Mouse (Mus musculus) adrenal gland, postnatal 36 days (tissue): Measurements from ENCODE around the gene Lce1j. TPM values are rescaled to one million over a fixed set of nuclear protein-coding genes. Genes with fewer than 3 reads are reported as not detected.
"Not testable (repeated sequence)": the region's sequence is repeated elsewhere in the genome, so short reads cannot be mapped to it uniquely, and the experiment has no call there.

Source experiments
- DNase-seq, 2 experiments: peaks; one replicate each; pipeline ENCODE4 v3.0.0; 2021; ENCODE audit warnings: mixed read lengths in 1 of 2
- long read RNA-seq, 2 experiments: library from polyadenylated mRNA; stranded (forward); transcript quantifications; one replicate each; pipeline ENCODE4 v2.0.0; 2021; ENCODE audit warnings: borderline sequencing depth in 2 of 2
- total RNA-seq, 2 experiments: library from RNA; stranded (reverse); gene quantifications; 2 replicates each; pipeline ENCODE4 v1.2.3; 2021

Lce1j gene
- not detected for total RNA-seq
- long read RNA-seq, experiment 1: 0 reads
- long read RNA-seq, experiment 2: 0 reads

DNA sequence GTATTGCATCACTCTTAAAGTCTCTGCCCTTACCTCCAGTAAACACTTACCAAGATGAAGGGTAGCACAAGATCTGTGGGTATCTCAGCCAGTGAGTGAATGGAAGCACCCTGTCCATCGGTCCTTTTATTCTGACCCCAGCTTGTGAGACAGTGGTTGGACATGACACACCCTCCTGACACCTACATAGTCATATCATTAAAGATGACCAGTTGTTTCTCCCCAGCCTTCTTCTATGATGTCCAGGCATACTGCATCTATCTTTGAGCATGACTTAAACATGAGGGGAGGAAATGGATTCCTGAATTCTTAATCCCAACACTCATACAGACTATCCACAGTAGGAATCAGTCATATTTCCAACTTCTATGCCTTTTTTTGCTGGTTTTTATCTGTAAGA, at the start of gene Lce1j:
Gene Lce1j (minus strand): TSS at position 101 of the 400 bp plus-strand sequence.
- DNase-seq: no peak

GRCm38 (mm10) chr3:92827108-92827507, 36.8 kb upstream of the Lce1j start, which contains the start of gene Kprp:
TSS of gene Kprp (minus strand) at chr3:92827247.
- no peak for DNase-seq

GRCm38 (mm10) chr3:92825808-92826207, 35.5 kb upstream of the Lce1j start:
- DNase-seq: no peak

DNA sequence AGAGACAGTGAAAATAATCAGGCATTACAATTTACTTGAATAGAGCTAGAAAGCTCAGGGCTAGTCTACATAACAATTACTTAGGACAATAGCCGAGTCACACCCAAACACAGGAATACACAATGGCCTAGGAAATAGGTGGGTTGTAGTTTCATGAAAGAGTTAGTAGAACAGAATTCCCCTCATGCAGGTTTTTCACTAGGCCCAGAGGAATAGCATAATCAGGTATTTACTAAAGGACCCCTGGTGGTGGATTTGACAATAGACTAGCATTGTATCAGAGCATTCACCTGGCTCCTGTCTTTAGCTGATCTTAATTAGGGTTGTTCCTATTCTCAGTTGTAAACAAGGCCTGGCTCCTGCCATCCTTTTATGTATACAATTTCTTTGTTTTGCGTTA, 25.7 kb upstream of the Lce1j start:
- not testable (repeated sequence) for DNase-seq

GRCm38 (mm10) chr3:92815581-92815980, 25.3 kb upstream of the Lce1j start:
- no peak for DNase-seq

DNA sequence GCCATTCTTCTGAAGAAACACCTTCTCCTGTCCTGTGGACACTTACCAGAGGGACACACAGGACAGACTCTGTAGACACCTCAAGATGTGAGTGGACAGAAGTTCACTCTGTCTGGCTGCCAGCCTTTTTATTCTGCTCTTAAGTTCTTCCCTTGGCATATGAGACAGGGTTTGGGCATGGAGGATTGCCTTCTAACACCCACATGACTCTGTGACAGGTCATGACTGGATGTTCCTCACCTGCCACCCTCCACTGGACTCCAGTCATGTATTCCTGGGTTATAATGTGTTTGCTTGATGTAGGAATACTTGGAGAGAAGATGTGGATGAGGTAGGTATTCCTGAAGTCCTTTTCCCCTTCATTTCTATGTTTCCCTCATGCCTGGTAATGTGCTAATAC, 17.5 kb upstream of the Lce1j start, which contains the start of gene Lce1k:
Gene Lce1k (minus strand): TSS at position 101 of the 400 bp plus-strand sequence.
- DNase-seq: no peak

DNA sequence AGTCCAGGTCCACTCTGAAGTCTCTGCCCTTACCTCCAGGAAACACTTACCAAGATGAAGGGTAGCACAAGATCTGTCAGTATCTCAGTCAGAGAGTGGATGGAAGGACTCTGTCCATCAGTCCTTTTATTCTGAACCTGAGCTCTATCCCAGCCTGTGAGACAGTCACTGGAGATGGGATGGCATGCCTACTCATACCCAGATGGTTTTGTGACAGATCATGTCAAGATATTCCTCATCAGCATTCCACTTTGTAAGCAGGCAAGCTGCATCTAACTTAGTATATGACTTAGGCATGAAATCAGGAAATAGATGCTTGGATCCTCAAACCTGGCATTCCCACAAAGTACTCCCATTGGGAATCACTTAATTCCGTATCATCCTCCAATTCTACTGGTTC, 11.5 kb downstream of the Lce1j start, which contains the start of gene Lce1i:
Gene Lce1i (minus strand): TSS at position 101 of the 400 bp plus-strand sequence.
- no peak for DNase-seq

- DNase-seq: no peak
Observed at GRCm38 (mm10) chr3:92771573-92771972, 18.7 kb downstream of the Lce1j start.

DNA sequence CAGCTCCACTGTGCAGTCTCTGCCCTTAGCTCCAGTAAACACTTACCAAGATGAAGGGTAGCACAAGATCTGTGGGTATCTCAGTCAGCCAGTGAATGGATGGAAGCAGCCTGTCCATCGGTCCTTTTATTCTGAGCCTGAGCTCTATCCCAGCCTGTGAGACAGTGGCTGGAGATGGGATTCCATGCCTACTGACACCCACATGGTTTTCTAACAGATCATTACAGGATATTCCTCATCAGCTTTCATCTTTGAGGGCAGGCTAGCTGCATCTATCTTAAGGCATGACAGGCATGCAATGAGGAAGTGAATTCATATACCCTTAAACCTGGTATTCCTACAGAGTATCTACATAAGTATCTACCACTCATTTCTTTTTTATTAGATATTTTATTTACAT, 25.3 kb downstream of the Lce1j start, which contains the start of gene Lce1h:
Gene Lce1h (minus strand): TSS at position 101 of the 400 bp plus-strand sequence.
- no peak for DNase-seq

- no peak for DNase-seq
Observed at GRCm38 (mm10) chr3:92753197-92753596, 37.1 kb downstream of the Lce1j start.

GRCm38 (mm10) chr3:92752238-92752637, 38.1 kb downstream of the Lce1j start, which contains the start of gene Lce1g:
TSS of gene Lce1g (minus strand) at chr3:92752338.
- DNase-seq: no peak

DNA sequence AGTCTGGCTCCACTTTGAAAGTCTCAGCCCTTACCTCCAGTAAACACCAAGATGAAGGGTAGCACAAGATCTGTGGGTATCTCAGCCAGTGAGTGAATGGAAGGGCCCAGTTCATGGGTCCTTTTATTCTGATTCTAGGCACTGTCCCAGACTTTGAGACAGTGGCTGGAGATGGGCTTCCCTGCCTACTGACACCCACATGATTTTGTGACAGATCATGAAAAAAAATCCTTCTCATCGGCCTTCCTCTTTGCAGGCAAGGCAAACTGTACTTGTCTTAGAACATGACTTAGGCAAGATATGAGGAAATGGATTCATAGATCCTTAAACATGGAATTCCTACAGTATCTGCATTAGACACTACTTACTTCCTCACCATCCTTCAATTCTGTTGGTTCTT, 51.3 kb downstream of the Lce1j start, which contains the start of gene Gm38119:
Gene Gm38119 (minus strand): TSS at position 101 of the 400 bp plus-strand sequence.
- DNase-seq: no peak

Other genes starting within 250 kb of the Lce1j start
- gene Ivl, start 216.8 kb downstream of the Lce1j start, total RNA-seq: not detected
- gene Smcp, start 201.5 kb downstream of the Lce1j start, total RNA-seq: not detected
- gene 2210017I01Rik, start 183.0 kb downstream of the Lce1j start, total RNA-seq: not detected
- gene Lce6a, start 168.9 kb downstream of the Lce1j start, total RNA-seq: not detected
- gene Lce1a1, start 142.2 kb downstream of the Lce1j start, total RNA-seq: not detected
- gene Lce1b, start 133.6 kb downstream of the Lce1j start, total RNA-seq: not detected
- gene Lce1a2, start 120.2 kb downstream of the Lce1j start, total RNA-seq: not detected
- not detected for gene Lce1c, start 111.3 kb downstream of the Lce1j start, total RNA-seq
- not detected for gene Lce1d, start 103.3 kb downstream of the Lce1j start, total RNA-seq
- gene Lce1e, start 81.4 kb downstream of the Lce1j start, total RNA-seq: not detected
- gene Lce1f, start 70.2 kb downstream of the Lce1j start, total RNA-seq: not detected
- not detected for gene Gm38119, start 51.4 kb downstream of the Lce1j start, total RNA-seq
- not detected for gene Lce1g, start 38.2 kb downstream of the Lce1j start, total RNA-seq
- gene Lce1h, start 25.4 kb downstream of the Lce1j start, total RNA-seq: not detected
- gene Lce1i, start 11.6 kb downstream of the Lce1j start, total RNA-seq: not detected
- gene Lce1k, start 17.4 kb upstream of the Lce1j start, total RNA-seq: not detected
- not detected for gene Kprp, start 36.7 kb upstream of the Lce1j start, total RNA-seq
- gene Lce1l, start 60.8 kb upstream of the Lce1j start, total RNA-seq: not detected
- gene 2310050C09Rik, start 79.7 kb upstream of the Lce1j start, total RNA-seq: not detected
- not detected for gene Lce3a, start 135.7 kb upstream of the Lce1j start, total RNA-seq
- not detected for gene Lce3b, start 142.5 kb upstream of the Lce1j start, total RNA-seq
- not detected for gene Lce3c, start 154.0 kb upstream of the Lce1j start, total RNA-seq
- not detected for gene Lce3d, start 166.9 kb upstream of the Lce1j start, total RNA-seq
- gene Lce3e, start 176.5 kb upstream of the Lce1j start, total RNA-seq: not detected
- gene Lce3f, start 201.7 kb upstream of the Lce1j start, total RNA-seq: not detected
- gene Crct1, start 225.2 kb upstream of the Lce1j start, total RNA-seq: not detected
- not detected for gene Lce1m, start 228.5 kb upstream of the Lce1j start, total RNA-seq